Mouse (Mus musculus) erythroblast, embryonic 14.5 days (primary cell): ENCODE results near the gene Pdia4. TPM values are rescaled to one million over a fixed set of nuclear protein-coding genes. Genes with fewer than 3 reads are reported as not detected.
"Not testable (repeated sequence)": the region's sequence is repeated elsewhere in the genome, so short reads cannot be mapped to it uniquely, and the experiment has no call there.

ENCODE experiments used
- H3K27me3 ChIP-seq: 2 replicates; pipeline ENCODE4 v1.6.1; 2012; ENCODE audit warnings: inconsistent platforms; ENCODE audit not compliant: control insufficient read depth
- H3K36me3 ChIP-seq: 2 replicates; pipeline ENCODE4 v1.6.1; 2012; ENCODE audit warnings: mild to moderate bottlenecking, inconsistent platforms; ENCODE audit not compliant: control insufficient read depth
- H3K4me1 ChIP-seq: 2 replicates; pipeline ENCODE4 v1.6.1; 2012; ENCODE audit warnings: inconsistent platforms; ENCODE audit not compliant: control insufficient read depth
- H3K4me3 ChIP-seq: replicated peaks from 2 replicates; pipeline ENCODE3; 2012; ENCODE audit warnings: moderate library complexity, mild to moderate bottlenecking, inconsistent platforms
- H3K9me3 ChIP-seq: 2 replicates; pipeline ENCODE4 v1.6.1; 2012; ENCODE audit warnings: low read length, inconsistent platforms, mixed read lengths; ENCODE audit not compliant: control insufficient read depth
- GATA1 ChIP-seq: IDR thresholded peaks from 2 replicates; pipeline ENCODE4 v1.6.1; 2012; ENCODE audit warnings: low read length, inconsistent platforms, mixed read lengths
- TAL1 ChIP-seq: IDR thresholded peaks from 3 replicates; pipeline ENCODE4 v1.6.1; 2012; ENCODE audit warnings: low read length, inconsistent platforms, mixed read lengths
- polyA plus RNA-seq: library from polyadenylated mRNA; stranded (reverse); fragments of >175 nt; gene quantifications from 2 replicates; pipeline ENCODE4 v1.2.3, GENCODE M21; 2012

Pdia4 gene
- polyA plus RNA-seq, 1 experiment: 0.07 TPM

DNA sequence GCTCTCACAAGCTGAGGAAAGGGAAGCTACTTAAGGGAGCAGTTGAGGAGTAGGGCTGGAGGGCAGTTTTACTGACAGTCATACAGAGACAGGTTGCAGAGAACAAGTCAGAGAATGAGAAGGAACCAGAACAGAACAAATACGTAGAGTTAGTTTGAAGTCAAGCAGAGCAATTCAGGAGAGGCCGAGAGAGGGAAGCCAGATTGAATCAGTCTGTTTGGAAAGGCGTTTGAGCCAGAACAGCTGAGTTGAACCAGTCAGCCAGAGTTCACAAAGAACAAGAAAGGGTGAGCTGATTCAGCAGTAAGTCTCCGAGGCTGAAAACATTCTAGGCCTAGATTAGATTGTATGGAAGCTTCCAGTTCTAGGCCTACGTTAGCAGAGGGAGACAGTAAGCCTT lies 19.9 kb downstream of the Pdia4 start:
- H3K9me3 ChIP-seq: no peaks in the 10 kb centered on the region
- H3K36me3 ChIP-seq: peaks cover 23% of the 10 kb centered on the region
- peaks cover 22% of the 10 kb centered on the region for H3K4me1 ChIP-seq
- TF ChIP-seq GATA1 (no peak), TAL1 (no peak)
- no peak overlapping the region for H3K4me3 ChIP-seq
- H3K27me3 ChIP-seq: no peaks in the 10 kb centered on the region

GRCm38 (mm10) chr6:47792533-47792932 lies 20.7 kb downstream of the Pdia4 start:
- Histone ChIP-seq H3K4me1 (peaks cover 24% of the 10 kb centered on the region), H3K9me3 (no peaks in the 10 kb centered on the region), H3K4me3 (no peak overlapping the region), H3K27me3 (no peaks in the 10 kb centered on the region), H3K36me3 (peaks cover 21% of the 10 kb centered on the region)
- TF ChIP-seq GATA1: no peak
- TF ChIP-seq TAL1: no peak

DNA sequence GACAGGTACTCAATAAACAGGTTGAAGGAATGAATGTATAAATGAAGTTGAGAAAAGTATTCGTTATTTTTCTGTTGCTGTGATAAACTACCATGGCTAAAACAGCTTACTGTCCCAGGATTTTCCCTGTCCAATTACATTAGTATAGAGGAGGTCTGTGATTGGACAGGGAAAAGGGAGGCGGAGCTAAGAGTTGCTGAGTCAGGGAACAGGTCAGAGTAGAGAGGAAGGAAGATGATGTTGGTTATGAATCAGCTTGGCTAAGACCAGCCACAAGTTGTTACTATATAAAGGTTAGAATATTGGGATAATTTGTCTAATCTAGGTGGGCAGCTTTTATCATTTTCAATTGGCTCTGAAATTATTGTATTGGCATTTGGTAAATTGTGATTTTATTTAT lies 22.5 kb downstream of the Pdia4 start:
- H3K4me3 ChIP-seq: no peak overlapping the region
- TF ChIP-seq TAL1 (no peak), GATA1 (no peak)

DNA sequence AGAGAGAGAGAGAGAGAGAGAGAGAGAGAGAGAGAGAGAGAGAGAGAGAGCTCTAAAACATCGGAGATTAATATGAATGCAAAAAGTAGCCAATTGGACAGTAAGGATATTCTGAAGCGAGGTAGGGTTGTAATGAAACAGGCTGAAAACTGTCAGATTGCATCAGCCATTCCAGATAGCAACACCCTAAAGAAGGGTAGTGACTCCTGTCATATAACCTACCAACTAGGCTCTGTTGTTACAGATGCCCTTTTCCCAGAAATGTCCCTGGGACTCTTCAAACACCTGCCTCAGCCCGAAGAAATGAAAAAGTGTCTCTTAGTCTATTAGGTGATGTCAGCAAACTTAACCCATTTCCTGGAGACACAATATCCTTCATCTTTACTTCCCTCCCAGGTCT lies 24.4 kb downstream of the Pdia4 start:
- TF ChIP-seq GATA1 (no peak), TAL1 (no peak)
- Histone ChIP-seq H3K27me3 (no peaks in the 10 kb centered on the region), H3K9me3 (no peaks in the 10 kb centered on the region), H3K4me3 (peak overlapping the region; percentile 72), H3K4me1 (peaks cover 28% of the 10 kb centered on the region), H3K36me3 (no peaks in the 10 kb centered on the region)

More for the DNA sequence above, 22.5 kb downstream of the Pdia4 start:
- H3K27me3 ChIP-seq: no peaks in the 10 kb centered on the region
- no peaks in the 10 kb centered on the region for H3K9me3 ChIP-seq
- peaks cover 28% of the 10 kb centered on the region for H3K4me1 ChIP-seq
- peaks cover 8% of the 10 kb centered on the region for H3K36me3 ChIP-seq

DNA sequence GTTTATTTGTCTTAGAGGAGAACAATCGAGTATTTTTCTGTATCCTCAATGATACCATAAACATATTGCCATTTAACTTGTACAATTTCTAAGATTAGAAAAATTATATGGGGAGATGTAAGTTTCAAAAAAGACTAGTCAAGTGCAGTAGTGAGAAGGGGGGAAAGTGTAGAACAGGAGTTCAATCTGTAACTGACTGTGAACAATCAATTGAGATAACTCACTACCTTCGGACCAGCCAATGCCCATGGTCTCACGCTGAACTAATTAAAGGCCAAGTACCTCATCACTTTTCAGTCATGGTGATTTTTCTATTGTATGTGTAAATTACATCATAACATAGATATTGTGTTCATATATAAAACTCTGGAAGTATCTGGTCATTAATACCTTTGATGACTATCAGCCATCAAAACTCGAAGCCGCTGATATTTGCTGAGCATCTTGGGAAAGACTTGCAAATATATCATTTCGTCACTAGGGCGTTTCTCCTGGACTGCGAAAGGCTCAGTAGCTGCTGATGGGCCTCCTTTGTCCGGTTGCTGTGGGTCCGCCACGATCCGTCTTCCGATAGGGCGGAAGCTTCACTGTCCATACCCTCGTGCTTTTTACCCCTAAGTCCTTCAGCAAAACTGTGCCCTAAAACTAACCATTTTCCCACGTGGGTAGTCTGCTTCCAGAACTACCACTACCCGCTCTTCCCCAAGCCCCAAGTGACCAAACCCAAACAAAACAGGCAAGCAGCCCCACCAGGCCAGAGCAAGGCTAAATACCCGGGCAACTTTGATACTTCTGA lies 25.1 kb downstream of the Pdia4 start:
- Histone ChIP-seq H3K4me3 (peak overlapping the region; percentile 72), H3K4me1 (peaks cover 28% of the 10 kb centered on the region), H3K36me3 (no peaks in the 10 kb centered on the region), H3K9me3 (no peaks in the 10 kb centered on the region), H3K27me3 (no peaks in the 10 kb centered on the region)
- TF ChIP-seq GATA1 (no peak), TAL1 (no peak)

DNA sequence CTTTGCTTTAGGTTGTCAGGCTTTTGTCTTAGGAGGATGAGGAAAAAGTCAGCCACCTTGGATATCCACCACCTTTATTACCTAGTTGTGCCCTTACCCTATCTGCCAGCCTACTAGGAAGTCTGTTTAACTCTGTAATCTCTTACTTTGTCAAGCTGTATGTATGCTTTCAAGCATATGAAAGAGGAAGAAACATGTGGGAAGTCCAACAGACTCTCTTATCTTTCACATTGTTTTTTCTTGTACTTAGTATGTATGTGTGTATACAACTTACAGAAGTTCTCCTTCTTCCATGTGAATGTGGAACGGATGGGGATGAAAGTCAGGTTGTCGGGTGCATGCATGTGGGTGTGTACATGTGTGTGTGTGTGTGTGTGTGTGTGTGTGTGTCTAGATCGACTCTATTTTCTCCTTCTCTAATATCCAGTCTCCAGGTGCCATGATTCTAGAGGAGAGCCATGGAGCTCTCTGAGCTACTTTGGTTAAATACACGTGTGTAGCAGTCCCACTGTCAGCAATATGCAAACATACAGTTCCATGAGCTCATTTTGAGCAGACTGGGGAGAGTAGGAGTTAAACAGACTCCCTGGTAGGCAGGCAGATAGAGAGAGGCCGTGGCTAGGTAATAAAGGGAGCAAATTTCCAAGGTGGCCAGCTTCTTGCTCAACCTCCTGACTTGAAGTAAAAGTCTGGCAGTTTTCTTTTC lies 28.4 kb downstream of the Pdia4 start:
- H3K27me3 ChIP-seq: no peaks in the 10 kb centered on the region
- TF ChIP-seq GATA1: no peak
- TF ChIP-seq TAL1: no peak
- H3K4me1 ChIP-seq: peaks cover 35% of the 10 kb centered on the region
- no peaks in the 10 kb centered on the region for H3K36me3 ChIP-seq
- H3K4me3 ChIP-seq: no peak overlapping the region
- no peaks in the 10 kb centered on the region for H3K9me3 ChIP-seq

GRCm38 (mm10) chr6:47781091-47781968 lies 31.9 kb downstream of the Pdia4 start:
- Histone ChIP-seq H3K36me3 (no peaks in the 10 kb centered on the region), H3K4me1 (peaks cover 30% of the 10 kb centered on the region), H3K4me3 (peak overlapping the region; percentile 76), H3K9me3 (no peaks in the 10 kb centered on the region), H3K27me3 (peaks cover 2% of the 10 kb centered on the region; the same call in 1 of the 2 replicates)
- no peak for TF ChIP-seq TAL1
- no peak for TF ChIP-seq GATA1

DNA sequence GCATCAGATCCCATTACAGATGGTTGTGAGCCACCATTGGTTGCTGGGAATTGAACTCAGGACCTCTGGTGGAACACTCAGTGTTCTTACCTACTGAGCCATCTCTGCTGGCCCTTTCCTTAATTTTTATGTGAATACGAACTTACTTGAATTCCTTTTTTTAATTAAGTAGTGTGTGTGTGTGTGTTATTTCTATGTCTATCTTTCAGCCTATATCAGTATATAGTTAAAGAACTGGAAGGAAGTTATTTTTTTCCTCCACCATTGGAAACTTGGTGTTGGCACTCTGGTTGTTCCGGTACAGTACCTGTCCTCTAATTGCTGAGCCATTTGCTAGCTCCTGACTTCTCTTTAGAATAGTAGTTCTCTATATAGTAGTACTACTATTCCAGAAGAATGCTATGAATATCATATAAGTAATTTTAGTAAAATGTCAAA lies 32.6 kb downstream of the Pdia4 start:
- H3K4me1 ChIP-seq: peaks cover 32% of the 10 kb centered on the region
- no peaks in the 10 kb centered on the region for H3K36me3 ChIP-seq
- no peaks in the 10 kb centered on the region for H3K9me3 ChIP-seq
- no peak for TF ChIP-seq GATA1
- TF ChIP-seq TAL1: no peak
- H3K27me3 ChIP-seq: peaks cover 3% of the 10 kb centered on the region; the same call in 1 of the 2 replicates
- H3K4me3 ChIP-seq: peak overlapping the region; percentile 76

- peak overlapping the region; percentile 41 for H3K4me3 ChIP-seq
- H3K9me3 ChIP-seq, H3K27me3 ChIP-seq, H3K36me3 ChIP-seq, H3K4me1 ChIP-seq: not testable (repeated sequence)
Observed at GRCm38 (mm10) chr6:47771760-47772159, 41.5 kb downstream of the Pdia4 start.

DNA sequence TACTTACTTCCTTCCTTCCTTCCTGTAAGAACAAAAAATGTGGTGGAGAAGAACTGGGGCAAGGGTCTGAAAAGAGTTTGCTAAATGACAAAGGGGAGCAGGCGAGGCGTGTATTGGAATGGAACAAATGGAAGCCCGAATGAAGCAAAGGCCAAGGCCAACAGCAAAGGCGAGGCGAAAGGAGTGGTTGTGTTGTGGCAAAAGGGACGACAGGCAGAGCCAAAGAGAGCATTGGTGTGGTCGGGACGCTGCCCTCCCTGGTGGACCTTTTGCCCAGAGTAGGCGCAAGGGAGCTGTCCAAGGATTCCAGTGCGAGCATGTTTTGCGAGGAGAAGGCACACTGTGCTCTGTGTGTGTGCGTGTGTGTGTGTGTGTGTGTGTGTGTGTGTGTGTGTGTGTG lies 42.1 kb downstream of the Pdia4 start:
- not testable (repeated sequence) for H3K27me3 ChIP-seq

DNA sequence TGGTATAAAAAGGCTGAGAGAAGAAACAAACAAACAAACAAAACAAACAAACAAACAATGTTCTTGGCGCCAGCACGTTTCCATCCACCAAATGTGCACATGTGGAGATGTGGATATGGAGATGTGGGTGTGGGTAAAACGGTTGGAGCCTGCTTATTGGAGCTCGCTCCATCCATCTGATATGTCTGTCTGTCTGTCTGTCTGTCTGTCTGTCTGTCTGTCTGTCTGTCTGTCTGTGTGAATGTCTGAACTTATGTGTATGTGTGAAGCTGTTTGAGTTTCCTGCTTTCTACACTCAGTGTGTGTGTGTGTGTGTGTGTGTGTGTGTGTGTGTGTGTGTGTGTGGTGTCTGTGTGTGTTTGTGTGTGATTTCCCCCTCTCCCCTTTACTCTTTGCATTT lies 43.4 kb downstream of the Pdia4 start:
- H3K4me1 ChIP-seq, H3K4me3 ChIP-seq, H3K36me3 ChIP-seq, H3K27me3 ChIP-seq, H3K9me3 ChIP-seq: not testable (repeated sequence)

More for the DNA sequence above, 42.1 kb downstream of the Pdia4 start:
- H3K4me3 ChIP-seq, H3K9me3 ChIP-seq, H3K4me1 ChIP-seq, H3K36me3 ChIP-seq: not testable (repeated sequence)

DNA sequence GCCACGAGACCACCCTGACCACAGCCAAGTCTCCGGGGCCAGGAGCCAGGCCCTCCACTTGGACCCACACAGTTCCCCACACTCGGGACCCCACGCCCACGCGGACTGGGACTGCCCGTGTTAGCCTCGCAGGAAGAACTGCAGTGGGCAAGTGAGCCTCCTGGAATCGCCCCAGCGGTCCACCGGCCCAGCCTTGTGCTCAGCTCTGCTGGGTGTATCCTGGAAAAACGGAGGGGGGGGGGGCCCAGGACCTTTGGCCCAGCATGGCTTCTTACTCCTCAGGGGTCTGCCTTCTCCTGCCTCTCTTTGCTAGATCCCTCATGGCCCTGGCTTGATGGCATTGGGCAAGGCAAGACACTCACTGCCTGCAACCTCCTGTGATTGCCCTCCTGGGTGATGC lies 44.7 kb downstream of the Pdia4 start:
- H3K36me3 ChIP-seq, H3K4me3 ChIP-seq, H3K27me3 ChIP-seq, H3K4me1 ChIP-seq, H3K9me3 ChIP-seq: not testable (repeated sequence)

GRCm38 (mm10) chr6:47767355-47767754 lies 45.9 kb downstream of the Pdia4 start:
- not testable (repeated sequence) for H3K4me3 ChIP-seq, H3K36me3 ChIP-seq, H3K4me1 ChIP-seq, H3K9me3 ChIP-seq, H3K27me3 ChIP-seq
